Mouse (Mus musculus): ENCODE results near the gene Aff1. TPM values are rescaled to one million over a fixed set of nuclear protein-coding genes. Genes with fewer than 3 reads are reported as not detected.

Aff1 gene
- polyA plus RNA-seq, 1 experiment from 2014 or later: 6.8 TPM

- 82% methylated on average over 15 of the region's 15 CpGs for WGBS
- H3K4me1 ChIP-seq (replicated peaks; ENCODE audit: control insufficient read depth, insufficient read depth, low read length): no peaks in the 10 kb centered on the region
- H3K4me2 ChIP-seq (replicated peaks; ENCODE audit: low read depth): no peak overlapping the region
- H3K36me3 ChIP-seq (ENCODE audit: control insufficient read depth, insufficient read depth): peaks cover 51% of the 10 kb centered on the region
- no peak overlapping the region for H3K27ac ChIP-seq (ENCODE audit: low read depth, low read length)
- H3K4me3 ChIP-seq (ENCODE audit: low read depth, low read length): no peak overlapping the region
- H3K9me3 ChIP-seq (ENCODE audit: control insufficient read depth): no peaks in the 10 kb centered on the region
- no peaks in the 10 kb centered on the region for H3K27me3 ChIP-seq (replicated peaks; ENCODE audit: control insufficient read depth, insufficient read depth, low read length)
- no peak overlapping the region for H3K9ac ChIP-seq (ENCODE audit: low read depth, low read length)
- no peak for ATAC-seq
- TF ChIP-seq CTCF (IDR thresholded peaks at IDR 0.05; ENCODE audit: low read depth): no peak
These were observed 146.5 kb downstream of the Aff1 start for GRCm38 (mm10) chr5:103838550-103839264.

- Histone ChIP-seq H3K4me1 (replicated peaks; ENCODE audit: control insufficient read depth, insufficient read depth, low read length) (no peaks in the 10 kb centered on the region), H3K9ac (ENCODE audit: low read depth, low read length) (no peak overlapping the region), H3K27me3 (replicated peaks; ENCODE audit: control insufficient read depth, insufficient read depth, low read length) (no peaks in the 10 kb centered on the region), H3K36me3 (ENCODE audit: control insufficient read depth, insufficient read depth) (peaks cover 51% of the 10 kb centered on the region), H3K4me3 (ENCODE audit: low read depth, low read length) (no peak overlapping the region), H3K9me3 (ENCODE audit: control insufficient read depth) (no peaks in the 10 kb centered on the region), H3K4me2 (replicated peaks; ENCODE audit: low read depth) (no peak overlapping the region), H3K27ac (ENCODE audit: low read depth, low read length) (peak overlapping the region; percentile 41; the same call in 1 of the 2 replicates)
- 68% methylated on average over 3 of the region's 3 CpGs for WGBS
- ATAC-seq: peak; percentile 23; the same call in 1 of the 2 replicates
- TF ChIP-seq CTCF (IDR thresholded peaks at IDR 0.05; ENCODE audit: low read depth): no peak
These were observed 147.1 kb downstream of the Aff1 start for GRCm38 (mm10) chr5:103839265-103839626.

GRCm38 (mm10) chr5:103843938-103844337, 151.8 kb downstream of the Aff1 start:
- no peaks in the 10 kb centered on the region for H3K9me3 ChIP-seq (ENCODE audit: control insufficient read depth)
- H3K9ac ChIP-seq (ENCODE audit: low read depth, low read length): no peak overlapping the region
- 82% methylated on average over 1 of the region's 1 CpGs for WGBS
- no peak for ATAC-seq
- H3K4me2 ChIP-seq (replicated peaks; ENCODE audit: low read depth): no peak overlapping the region
- peaks cover 77% of the 10 kb centered on the region for H3K36me3 ChIP-seq (ENCODE audit: control insufficient read depth, insufficient read depth)
- H3K4me1 ChIP-seq (replicated peaks; ENCODE audit: control insufficient read depth, insufficient read depth, low read length): no peaks in the 10 kb centered on the region
- H3K27ac ChIP-seq (ENCODE audit: low read depth, low read length): no peak overlapping the region
- TF ChIP-seq CTCF (IDR thresholded peaks at IDR 0.05; ENCODE audit: low read depth): peak; percentile 74
- H3K27me3 ChIP-seq (replicated peaks; ENCODE audit: control insufficient read depth, insufficient read depth, low read length): no peaks in the 10 kb centered on the region
- H3K4me3 ChIP-seq (ENCODE audit: low read depth, low read length): no peak overlapping the region

GRCm38 (mm10) chr5:103845418-103846153, 153.4 kb downstream of the Aff1 start:
- no peak for TF ChIP-seq CTCF (IDR thresholded peaks at IDR 0.05; ENCODE audit: low read depth)
- Histone ChIP-seq H3K36me3 (ENCODE audit: control insufficient read depth, insufficient read depth) (peaks cover 91% of the 10 kb centered on the region), H3K9ac (ENCODE audit: low read depth, low read length) (no peak overlapping the region), H3K9me3 (ENCODE audit: control insufficient read depth) (no peaks in the 10 kb centered on the region), H3K27me3 (replicated peaks; ENCODE audit: control insufficient read depth, insufficient read depth, low read length) (no peaks in the 10 kb centered on the region), H3K4me3 (ENCODE audit: low read depth, low read length) (no peak overlapping the region), H3K4me1 (replicated peaks; ENCODE audit: control insufficient read depth, insufficient read depth, low read length) (no peaks in the 10 kb centered on the region), H3K4me2 (replicated peaks; ENCODE audit: low read depth) (no peak overlapping the region), H3K27ac (ENCODE audit: low read depth, low read length) (no peak overlapping the region)
- ATAC-seq: no peak
- 85% methylated on average over 19 of the region's 19 CpGs for WGBS

- Histone ChIP-seq H3K27me3 (replicated peaks; ENCODE audit: control insufficient read depth, insufficient read depth, low read length) (no peaks in the 10 kb centered on the region), H3K9ac (ENCODE audit: low read depth, low read length) (no peak overlapping the region), H3K4me3 (ENCODE audit: low read depth, low read length) (no peak overlapping the region), H3K9me3 (ENCODE audit: control insufficient read depth) (no peaks in the 10 kb centered on the region), H3K27ac (ENCODE audit: low read depth, low read length) (no peak overlapping the region), H3K4me1 (replicated peaks; ENCODE audit: control insufficient read depth, insufficient read depth, low read length) (no peaks in the 10 kb centered on the region), H3K4me2 (replicated peaks; ENCODE audit: low read depth) (no peak overlapping the region), H3K36me3 (ENCODE audit: control insufficient read depth, insufficient read depth) (peaks cover 94% of the 10 kb centered on the region)
- WGBS: 88% methylated on average over 10 of the region's 10 CpGs
- no peak for TF ChIP-seq CTCF (IDR thresholded peaks at IDR 0.05; ENCODE audit: low read depth)
- no peak for ATAC-seq
These were observed 154.0 kb downstream of the Aff1 start for GRCm38 (mm10) chr5:103846154-103846551.

- WGBS: 74% methylated on average over 5 of the region's 5 CpGs
- no peaks in the 10 kb centered on the region for H3K27me3 ChIP-seq (replicated peaks; ENCODE audit: control insufficient read depth, insufficient read depth, low read length)
- H3K9ac ChIP-seq (ENCODE audit: low read depth, low read length): no peak overlapping the region
- ATAC-seq: no peak
- no peak overlapping the region for H3K4me2 ChIP-seq (replicated peaks; ENCODE audit: low read depth)
- no peak for TF ChIP-seq CTCF (IDR thresholded peaks at IDR 0.05; ENCODE audit: low read depth)
- peaks cover 94% of the 10 kb centered on the region for H3K36me3 ChIP-seq (ENCODE audit: control insufficient read depth, insufficient read depth)
- no peaks in the 10 kb centered on the region for H3K9me3 ChIP-seq (ENCODE audit: control insufficient read depth)
- no peak overlapping the region for H3K27ac ChIP-seq (ENCODE audit: low read depth, low read length)
- no peak overlapping the region for H3K4me3 ChIP-seq (ENCODE audit: low read depth, low read length)
- no peaks in the 10 kb centered on the region for H3K4me1 ChIP-seq (replicated peaks; ENCODE audit: control insufficient read depth, insufficient read depth, low read length)
These were observed 154.4 kb downstream of the Aff1 start for GRCm38 (mm10) chr5:103846609-103847008.

All from intestine, postnatal 0 days (tissue).